Mouse (Mus musculus) limb, embryonic 10.5 days (tissue): ENCODE data around the gene Zfpm1. TPM values are rescaled to one million over a fixed set of nuclear protein-coding genes. Genes with fewer than 3 reads are reported as not detected.
"Not testable (repeated sequence)": the region's sequence is repeated elsewhere in the genome, so short reads cannot be mapped to it uniquely, and the experiment has no call there.

ENCODE experiments used
- DNase-seq: peaks from one replicate; pipeline ENCODE4 v3.0.0-alpha.2; 2017; ENCODE audit warnings: low spot score
- H3K27ac ChIP-seq: fragments of 300-500 bp; sonication (generic); 2 replicates; pipeline ENCODE4 v1.5.1; 2016; ENCODE audit warnings: mild to moderate bottlenecking
- H3K27me3 ChIP-seq: fragments of 300-500 bp; sonication (generic); 2 replicates; pipeline ENCODE4 v1.6.1; 2016; ENCODE audit warnings: low read depth, mild to moderate bottlenecking; ENCODE audit not compliant: poor library complexity, severe bottlenecking
- H3K36me3 ChIP-seq: fragments of 300-500 bp; sonication (generic); 2 replicates; pipeline ENCODE4 v1.6.1; 2016; ENCODE audit warnings: mild to moderate bottlenecking, moderate library complexity
- H3K4me1 ChIP-seq: fragments of 300-500 bp; sonication (generic); 2 replicates; pipeline ENCODE4 v1.6.1; 2016
- H3K4me3 ChIP-seq: fragments of 300-500 bp; sonication (generic); 2 replicates; pipeline ENCODE4 v1.5.1; 2016; ENCODE audit warnings: mild to moderate bottlenecking, moderate library complexity
- H3K9me3 ChIP-seq: fragments of 300-500 bp; sonication (generic); replicated peaks from 2 replicates; pipeline ENCODE4 v1.6.1; 2016; ENCODE audit warnings: mild to moderate bottlenecking
- WGBS: fragments of 180-500 bp; shearing (Covaris S2); methylation state at CpG from one replicate; pipeline ENCODE4 v1.1.7; 2016; 5-methylcytosine and 5-hydroxymethylcytosine counted together
- polyA plus RNA-seq: library from polyadenylated mRNA; unstranded; fragments of >200 nt; fragmentation: Nextera tagmentation; extraction: Ambion mirVana; gene quantifications from 2 replicates; pipeline ENCODE4 v1.2.1, GENCODE M21; 2016

The Zfpm1 gene
- polyA plus RNA-seq, 1 experiment from 2014 or later = 1.3 TPM

DNA sequence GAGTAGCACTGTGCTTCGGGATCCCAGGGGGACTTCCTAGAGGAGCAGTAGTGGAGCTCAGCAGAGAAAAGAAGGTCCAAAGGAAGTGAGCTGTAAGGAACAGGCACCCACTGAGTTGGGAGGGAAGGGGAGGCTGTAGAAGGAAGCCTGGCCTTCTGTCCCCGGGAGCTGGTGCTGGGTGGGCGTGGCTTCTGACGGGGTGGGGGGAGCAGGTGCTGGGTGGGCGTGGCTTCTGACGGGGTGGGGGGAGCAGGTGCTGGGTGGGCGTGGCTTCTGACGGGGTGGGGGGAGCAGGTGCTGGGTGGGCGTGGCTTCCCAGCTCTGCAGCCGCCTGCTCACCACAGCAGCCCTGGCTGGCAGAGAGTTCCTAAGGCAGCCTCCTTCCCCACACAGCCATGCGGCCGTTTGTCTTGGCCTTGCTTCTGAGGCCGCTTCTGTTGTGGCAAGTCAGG lies 42.0 kb downstream of the Zfpm1 start:
- 11% methylated on average over 13 of the region's 13 CpGs for WGBS

GRCm38 (mm10) chr8:122325196-122325595 lies 43.3 kb downstream of the Zfpm1 start:
- no peak for DNase-seq
- 84% methylated on average over 2 of the region's 2 CpGs for WGBS
- no peaks in the 10 kb centered on the region for H3K36me3 ChIP-seq
- H3K9me3 ChIP-seq = no peaks in the 10 kb centered on the region
- H3K4me1 ChIP-seq = peaks cover 46% of the 10 kb centered on the region
- no peak overlapping the region for H3K4me3 ChIP-seq
- H3K27me3 ChIP-seq = peaks cover 18% of the 10 kb centered on the region
- 0 out of 2 replicates have a peak overlapping the region, but pooled peaks have one; percentile 33 for H3K27ac ChIP-seq

More for the DNA sequence above, 42.0 kb downstream of the Zfpm1 start:
- Histone ChIP-seq H3K4me1 (peaks cover 48% of the 10 kb centered on the region), H3K27me3 (peaks cover 18% of the 10 kb centered on the region), H3K27ac (peak overlapping the region; percentile 38; the same call in 1 of the 2 replicates)
- H3K9me3 ChIP-seq, H3K36me3 ChIP-seq, DNase-seq, H3K4me3 ChIP-seq: not testable (repeated sequence)

DNA sequence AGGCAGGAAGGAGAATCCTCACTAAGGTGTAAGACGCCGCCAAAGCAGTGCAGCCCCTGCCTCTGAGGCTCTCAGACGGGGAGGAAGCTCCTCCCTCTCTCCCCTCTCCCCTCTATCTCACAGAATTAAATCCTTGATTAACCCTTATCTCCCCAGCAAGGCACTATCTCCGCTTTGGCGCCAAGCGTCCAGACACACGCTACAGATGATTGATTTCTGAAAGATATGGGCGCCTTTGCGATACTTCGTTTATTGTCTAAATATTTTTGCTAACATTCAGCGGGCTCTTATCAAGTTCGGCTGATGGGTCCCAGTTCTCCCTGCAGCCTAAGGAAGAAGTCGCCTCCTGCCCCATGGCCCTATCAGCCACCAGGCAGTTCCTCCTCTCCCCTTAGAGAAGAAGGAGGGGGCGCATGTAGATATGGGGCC lies 44.2 kb downstream of the Zfpm1 start:
- H3K27me3 ChIP-seq = peaks cover 18% of the 10 kb centered on the region
- WGBS = 25% methylated on average over 14 of the region's 14 CpGs
- H3K9me3 ChIP-seq = no peaks in the 10 kb centered on the region
- no peaks in the 10 kb centered on the region for H3K36me3 ChIP-seq
- no peak overlapping the region for H3K4me3 ChIP-seq
- DNase-seq = no peak
- H3K4me1 ChIP-seq = peaks cover 54% of the 10 kb centered on the region
- no peak overlapping the region for H3K27ac ChIP-seq

DNA sequence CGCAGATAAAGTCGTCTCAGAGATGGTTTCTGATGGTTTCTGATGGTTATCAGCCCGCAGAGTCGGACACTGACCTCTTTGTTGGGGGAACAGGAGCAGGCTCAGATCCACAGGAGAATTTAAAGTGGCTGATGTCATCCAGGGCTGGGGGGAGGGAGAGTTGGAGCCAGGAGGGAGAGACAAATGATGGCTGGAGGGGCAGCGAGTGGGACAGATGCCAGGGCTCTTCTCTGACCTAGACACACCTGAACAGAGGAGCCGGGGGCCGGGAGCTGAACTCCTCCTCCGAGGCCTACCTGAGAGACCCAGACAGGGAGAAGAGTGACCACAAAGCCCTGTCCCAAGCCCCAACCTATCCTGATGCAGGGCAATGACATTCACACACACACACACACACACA lies 47.1 kb downstream of the Zfpm1 start:
- Histone ChIP-seq H3K4me3 (no peak overlapping the region), H3K4me1 (peaks cover 44% of the 10 kb centered on the region), H3K27me3 (peaks cover 24% of the 10 kb centered on the region), H3K9me3 (no peaks in the 10 kb centered on the region), H3K27ac (no peak overlapping the region), H3K36me3 (no peaks in the 10 kb centered on the region)
- no peak for DNase-seq
- 61% methylated on average over 8 of the region's 8 CpGs for WGBS

GRCm38 (mm10) chr8:122329553-122330239 lies 47.8 kb downstream of the Zfpm1 start:
- Histone ChIP-seq H3K9me3 (no peaks in the 10 kb centered on the region), H3K4me1 (peaks cover 37% of the 10 kb centered on the region), H3K4me3 (no peak overlapping the region), H3K27ac (peak overlapping the region; percentile 12; the same call in 1 of the 2 replicates), H3K27me3 (peaks cover 29% of the 10 kb centered on the region), H3K36me3 (no peaks in the 10 kb centered on the region)
- no peak for DNase-seq
- 78% methylated on average over 22 of the region's 22 CpGs for WGBS

DNA sequence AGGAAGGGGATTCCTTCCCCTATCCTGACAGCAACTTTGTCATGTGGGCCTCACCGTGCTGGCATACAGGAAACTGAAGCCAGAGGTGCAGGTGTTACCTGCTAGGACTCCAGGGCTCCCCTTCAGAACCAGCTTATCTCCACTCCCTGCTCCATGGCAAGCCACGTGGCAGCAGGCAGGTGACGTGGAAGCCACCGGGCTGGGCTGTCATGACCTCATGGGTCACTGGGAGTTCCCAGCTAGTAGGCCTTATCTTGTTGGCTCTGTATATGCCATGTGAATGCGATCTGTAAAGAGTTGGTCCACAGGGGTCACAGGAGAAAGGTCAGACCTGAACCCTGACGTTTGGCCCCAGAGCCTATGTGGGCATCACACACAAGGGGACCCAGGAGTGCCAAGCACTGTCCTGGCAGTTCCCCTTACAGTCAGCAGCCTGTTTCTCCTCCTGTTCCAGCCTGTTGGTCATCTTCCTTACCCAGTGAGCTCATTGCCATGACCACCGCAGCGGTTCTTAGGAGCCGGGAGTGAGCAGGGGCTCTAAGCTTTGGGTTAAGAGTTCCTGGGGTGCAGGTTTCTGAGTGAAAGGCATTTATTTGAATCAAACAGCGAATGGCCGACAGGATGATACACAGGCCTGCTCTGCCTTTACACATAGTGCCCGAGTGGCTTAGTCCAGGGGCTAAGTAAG lies 48.6 kb downstream of the Zfpm1 start:
- H3K9me3 ChIP-seq = no peaks in the 10 kb centered on the region
- peaks cover 36% of the 10 kb centered on the region for H3K4me1 ChIP-seq
- H3K27ac ChIP-seq = peak overlapping the region; percentile 32; the same call in 1 of the 2 replicates
- WGBS = 80% methylated on average over 12 of the region's 12 CpGs
- H3K36me3 ChIP-seq = peaks cover 6% of the 10 kb centered on the region; the same call in 1 of the 2 replicates
- H3K4me3 ChIP-seq = no peak overlapping the region
- no peak for DNase-seq
- peaks cover 30% of the 10 kb centered on the region for H3K27me3 ChIP-seq

DNA sequence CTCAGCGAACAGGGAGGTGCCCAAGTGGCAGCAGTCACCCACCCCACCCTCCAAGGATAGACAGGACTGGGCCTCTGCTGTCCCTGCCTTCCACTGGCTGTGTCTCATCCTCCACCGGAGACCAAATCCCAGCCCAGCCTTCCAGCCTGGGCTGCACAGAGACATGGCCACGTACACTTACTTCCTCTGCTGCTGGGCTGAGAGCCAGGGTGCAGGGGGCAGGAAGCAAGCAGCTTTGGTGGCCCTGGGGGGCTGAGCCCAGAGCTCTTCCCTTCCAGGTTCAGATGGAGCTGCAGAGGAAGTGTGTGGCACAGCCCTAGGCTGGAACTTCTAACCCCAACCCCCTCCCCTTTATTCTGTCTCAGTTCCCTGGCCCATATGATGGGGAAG lies 49.2 kb downstream of the Zfpm1 start:
- Histone ChIP-seq H3K36me3 (peaks cover 6% of the 10 kb centered on the region; the same call in 1 of the 2 replicates), H3K27me3 (peaks cover 35% of the 10 kb centered on the region), H3K4me3 (no peak overlapping the region), H3K27ac (peak overlapping the region; percentile 32; the same call in 1 of the 2 replicates), H3K9me3 (no peaks in the 10 kb centered on the region), H3K4me1 (peaks cover 37% of the 10 kb centered on the region)
- WGBS = 72% methylated on average over 3 of the region's 3 CpGs
- no peak for DNase-seq

DNA sequence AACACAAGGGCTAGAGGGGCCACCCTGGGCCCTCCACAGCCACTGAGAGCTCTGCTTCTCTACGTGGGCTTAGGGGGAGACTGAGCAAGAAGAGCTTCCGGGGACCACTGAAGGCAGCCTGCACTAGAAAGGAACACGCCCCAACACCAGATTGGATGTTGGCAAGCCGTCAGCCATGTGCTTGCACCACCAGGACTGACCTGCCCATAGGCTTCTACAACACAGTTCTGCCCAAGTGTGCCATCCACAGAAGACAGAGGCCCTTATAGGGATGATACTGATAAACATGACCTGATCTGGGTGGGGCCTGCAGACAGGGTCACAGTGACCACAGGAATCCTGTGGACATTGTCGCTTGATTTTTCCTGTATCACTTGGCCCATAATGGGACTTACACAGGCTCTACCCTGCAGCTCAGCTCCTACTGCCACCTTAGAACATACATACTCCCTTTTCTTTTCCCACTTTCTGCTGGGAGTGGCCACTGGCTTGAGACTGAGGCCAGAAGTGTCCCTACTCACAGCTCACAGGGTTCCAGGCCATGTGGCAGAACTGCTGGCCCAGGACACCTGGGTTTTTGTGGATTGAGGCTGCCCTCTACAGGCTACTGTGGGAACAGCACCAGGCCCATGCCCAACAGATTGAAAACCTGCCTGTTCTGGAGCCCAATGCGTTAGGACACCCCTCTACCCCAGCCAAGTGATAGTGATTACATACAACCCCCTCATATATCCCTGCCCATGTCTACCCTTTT lies 51.0 kb downstream of the Zfpm1 start:
- H3K9me3 ChIP-seq = no peaks in the 10 kb centered on the region
- peaks cover 48% of the 10 kb centered on the region for H3K27me3 ChIP-seq
- 73% methylated on average over 6 of the region's 6 CpGs for WGBS

GRCm38 (mm10) chr8:122333531-122333930 lies 51.6 kb downstream of the Zfpm1 start:
- peaks cover 54% of the 10 kb centered on the region for H3K27me3 ChIP-seq
- no peak for DNase-seq
- peaks cover 45% of the 10 kb centered on the region for H3K4me1 ChIP-seq
- 86% methylated on average over 7 of the region's 7 CpGs for WGBS
- peaks cover 14% of the 10 kb centered on the region for H3K36me3 ChIP-seq
- H3K4me3 ChIP-seq = no peak overlapping the region
- no peak overlapping the region for H3K27ac ChIP-seq
- H3K9me3 ChIP-seq = no peaks in the 10 kb centered on the region

More for the DNA sequence above, 51.0 kb downstream of the Zfpm1 start:
- peak overlapping the region; percentile 8; the same call in 1 of the 2 replicates for H3K27ac ChIP-seq
- peak; percentile 89 for DNase-seq
- no peak overlapping the region for H3K4me3 ChIP-seq
- peaks cover 14% of the 10 kb centered on the region for H3K36me3 ChIP-seq
- peaks cover 45% of the 10 kb centered on the region for H3K4me1 ChIP-seq

GRCm38 (mm10) chr8:122334791-122335490 lies 53.0 kb downstream of the Zfpm1 start:
- Histone ChIP-seq H3K27me3 (peaks cover 65% of the 10 kb centered on the region), H3K9me3 (no peaks in the 10 kb centered on the region), H3K4me1 (peaks cover 41% of the 10 kb centered on the region), H3K27ac (peak overlapping the region; percentile 67; the same call in 1 of the 2 replicates), H3K4me3 (peak overlapping the region; percentile 72), H3K36me3 (peaks cover 14% of the 10 kb centered on the region)
- WGBS = 87% methylated on average over 13 of the region's 13 CpGs
- no peak for DNase-seq

- 13% methylated on average over 57 of the region's 57 CpGs for WGBS
- Histone ChIP-seq H3K36me3 (peaks cover 14% of the 10 kb centered on the region), H3K27ac (peak overlapping the region; percentile 67), H3K9me3 (no peaks in the 10 kb centered on the region), H3K4me1 (peaks cover 34% of the 10 kb centered on the region), H3K4me3 (peak overlapping the region; percentile 72), H3K27me3 (peaks cover 70% of the 10 kb centered on the region)
- peak; percentile 61 for DNase-seq
Measured at GRCm38 (mm10) chr8:122335638-122336250, 53.8 kb downstream of the Zfpm1 start.
